Comparison of ENCODE assay signal across 8 mouse cellular contexts in the genomic region with DNA sequence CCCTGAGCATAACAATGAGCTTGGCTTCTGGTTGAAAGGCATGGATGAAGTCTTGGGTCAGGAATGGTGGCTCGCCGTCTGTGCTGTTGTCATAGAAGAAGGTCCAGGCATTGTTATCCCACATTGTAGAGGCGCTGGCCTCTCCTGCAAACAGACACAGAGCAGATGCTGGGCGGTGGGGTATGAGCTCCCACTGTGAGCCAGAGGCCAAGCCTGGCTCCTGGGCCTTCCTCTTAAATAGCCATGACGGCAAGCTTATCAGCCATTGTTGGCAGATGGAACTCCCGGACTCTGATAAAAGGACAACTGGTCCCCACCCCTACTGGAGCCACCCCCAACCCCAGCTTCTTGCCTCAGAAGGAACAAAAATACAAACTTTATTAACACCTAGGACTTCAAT. TPM values are rescaled to one million over a fixed set of nuclear protein-coding genes. Genes with fewer than 3 reads are reported as not detected.
DNase-seq lines count a peak whose midpoint lies in the region; ATAC-seq and TF ChIP-seq lines count a peak whose summit lies in the region.

No protein-coding gene starts in this region.

- TF ChIP-seq POLR2A in limb, embryonic 14.5 days (IDR thresholded peaks at IDR 0.05; ENCODE audit: borderline replicate concordance, extremely low read depth, insufficient read depth, insufficient read length) = no peak

- H3K4me2 ChIP-seq in limb, embryonic 14.5 days (replicated peaks; ENCODE audit: low read depth, low read length, severe bottlenecking) = no peak overlapping the region
- no peak overlapping the region for H3K4me2 ChIP-seq in forebrain, embryonic 14.5 days (ENCODE audit: low read length)
- H3K4me2 ChIP-seq in lung, postnatal 0 days (replicated peaks; ENCODE audit: low read depth, low read length) = no peak overlapping the region
- H3K4me2 ChIP-seq in stomach, embryonic 15.5 days = no peak overlapping the region

- H3K4me3 ChIP-seq in limb, embryonic 14.5 days (replicated peaks; ENCODE audit: low read length) = no peak overlapping the region
- H3K4me3 ChIP-seq in limb, embryonic 10.5 days = no peak overlapping the region
- H3K4me3 ChIP-seq in forebrain, embryonic 14.5 days (ENCODE audit: low read depth, low read length) = no peak overlapping the region
- no peak overlapping the region for H3K4me3 ChIP-seq in lung, postnatal 0 days (ENCODE audit: low read depth, low read length)
- no peak overlapping the region for H3K4me3 ChIP-seq in stomach, embryonic 15.5 days (replicated peaks)

- H3K27me3 ChIP-seq in limb, embryonic 14.5 days (ENCODE audit: control insufficient read depth, insufficient read depth, low read length) = no peaks in the 10 kb centered on the region
- no peaks in the 10 kb centered on the region for H3K27me3 ChIP-seq in limb, embryonic 10.5 days (ENCODE audit: low read depth, poor library complexity, severe bottlenecking)
- H3K27me3 ChIP-seq in forebrain, embryonic 14.5 days (replicated peaks; ENCODE audit: control insufficient read depth, insufficient read depth, low read length) = no peaks in the 10 kb centered on the region
- no peaks in the 10 kb centered on the region for H3K27me3 ChIP-seq in lung, postnatal 0 days (replicated peaks; ENCODE audit: insufficient read depth, low read length)
- H3K27me3 ChIP-seq in stomach, embryonic 15.5 days (replicated peaks) = no peaks in the 10 kb centered on the region

- peak; percentile 64; the same call in 1 of the 2 replicates for ATAC-seq in limb, embryonic 14.5 days (ENCODE audit: low FRiP score, low read depth)
- no peak for ATAC-seq in forebrain, embryonic 14.5 days
- ATAC-seq in lung, postnatal 0 days = peak; percentile 32
- no peak for ATAC-seq in stomach, embryonic 15.5 days (ENCODE audit: insufficient read depth, low FRiP score, low read depth)

- WGBS in limb, embryonic 14.5 days = 75% methylated on average over 6 of the region's 6 CpGs
- 64% methylated on average over 6 of the region's 6 CpGs for WGBS in limb, embryonic 10.5 days
- WGBS in forebrain, embryonic 14.5 days = 30% methylated on average over 6 of the region's 6 CpGs
- 42% methylated on average over 6 of the region's 6 CpGs for WGBS in lung, postnatal 0 days
- 60% methylated on average over 6 of the region's 6 CpGs for WGBS in stomach, embryonic 15.5 days

- H3K9me3 ChIP-seq in limb, embryonic 14.5 days (ENCODE audit: control insufficient read depth, low read length) = no peaks in the 10 kb centered on the region
- no peaks in the 10 kb centered on the region for H3K9me3 ChIP-seq in limb, embryonic 10.5 days (replicated peaks)
- H3K9me3 ChIP-seq in forebrain, embryonic 14.5 days (replicated peaks; ENCODE audit: control insufficient read depth, low read length) = no peaks in the 10 kb centered on the region
- no peaks in the 10 kb centered on the region for H3K9me3 ChIP-seq in lung, postnatal 0 days (ENCODE audit: low read length)
- H3K9me3 ChIP-seq in stomach, embryonic 15.5 days = no peaks in the 10 kb centered on the region

- no peak overlapping the region for H3K27ac ChIP-seq in limb, embryonic 14.5 days (replicated peaks; ENCODE audit: low read depth, low read length)
- H3K27ac ChIP-seq in limb, embryonic 10.5 days = no peak overlapping the region
- H3K27ac ChIP-seq in forebrain, embryonic 14.5 days (ENCODE audit: low read depth, low read length) = 0 out of 2 replicates have a peak overlapping the region, but pooled peaks have one; percentile 27
- peak overlapping the region; percentile 43 for H3K27ac ChIP-seq in lung, postnatal 0 days (ENCODE audit: low read length)
- H3K27ac ChIP-seq in stomach, embryonic 15.5 days = peak overlapping the region; percentile 51; the same call in 1 of the 2 replicates

- H3K36me3 ChIP-seq in limb, embryonic 14.5 days (ENCODE audit: control insufficient read depth, insufficient read depth, low read length) = peaks cover 30% of the 10 kb centered on the region
- peaks cover 12% of the 10 kb centered on the region for H3K36me3 ChIP-seq in limb, embryonic 10.5 days
- H3K36me3 ChIP-seq in forebrain, embryonic 14.5 days (ENCODE audit: control insufficient read depth, insufficient read depth, low read length) = peaks cover 8% of the 10 kb centered on the region; the same call in 1 of the 2 replicates
- H3K36me3 ChIP-seq in lung, postnatal 0 days (ENCODE audit: insufficient read depth, low read length) = no peaks in the 10 kb centered on the region; the same call in 1 of the 2 replicates
- peaks cover 14% of the 10 kb centered on the region for H3K36me3 ChIP-seq in stomach, embryonic 15.5 days

- H3K9ac ChIP-seq in limb, embryonic 14.5 days (ENCODE audit: low read depth, low read length, severe bottlenecking) = no peak overlapping the region
- H3K9ac ChIP-seq in forebrain, embryonic 14.5 days (ENCODE audit: low read length) = no peak overlapping the region
- H3K9ac ChIP-seq in lung, postnatal 0 days (replicated peaks; ENCODE audit: low read depth) = no peak overlapping the region
- no peak overlapping the region for H3K9ac ChIP-seq in stomach, embryonic 15.5 days

- no peak; the same call in 1 of the 2 replicates for TF ChIP-seq EP300 in lung, postnatal 0 days (IDR thresholded peaks at IDR 0.05)

- no peaks in the 10 kb centered on the region for H3K4me1 ChIP-seq in limb, embryonic 14.5 days (ENCODE audit: control insufficient read depth, insufficient read depth, low read length)
- peaks cover 14% of the 10 kb centered on the region for H3K4me1 ChIP-seq in limb, embryonic 10.5 days
- peaks cover 12% of the 10 kb centered on the region for H3K4me1 ChIP-seq in forebrain, embryonic 14.5 days (ENCODE audit: control insufficient read depth, insufficient read depth, low read length)
- H3K4me1 ChIP-seq in lung, postnatal 0 days (ENCODE audit: insufficient read depth, low read depth, low read length) = no peaks in the 10 kb centered on the region
- peaks cover 11% of the 10 kb centered on the region; the same call in 1 of the 2 replicates for H3K4me1 ChIP-seq in stomach, embryonic 15.5 days

- no peak for TF ChIP-seq CTCF in lung, postnatal 0 days (IDR thresholded peaks at IDR 0.05)

- no peak for DNase-seq in limb, embryonic 14.5 days (ENCODE audit: low spot score)
- DNase-seq in limb, embryonic 10.5 days (ENCODE audit: low spot score) = no peak
- DNase-seq in forebrain, embryonic 14.5 days (ENCODE audit: low spot score) = no peak
- no peak for DNase-seq in lung, postnatal 0 days (ENCODE audit: low spot score)
- DNase-seq in thymus, postnatal 4 days = no peak
- no peak for DNase-seq in spleen, postnatal 4 days (ENCODE audit: low spot score in 2 of 2)
- no peak for DNase-seq in yolk sac, embryonic 10.5 days (ENCODE audit: low spot score)

RNA-seq across cellular contexts. Expression of a gene that starts 54.3 kb away (rescaled TPM):
- polyA plus RNA-seq in limb, embryonic 14.5 days (2012; rRNA removed) = 16.1 and 19.1 TPM in 2 replicates
- 16.4 and 21.7 TPM in 2 replicates for polyA plus RNA-seq in limb, embryonic 14.5 days (2014; fragmentation: Nextera tagmentation; extraction: Ambion mirVana)
- 9.2 and 9.6 TPM in 2 replicates for polyA plus RNA-seq in limb, embryonic 10.5 days (2016; fragmentation: Nextera tagmentation; extraction: Ambion mirVana)
- 8.4 and 10.8 TPM in 2 replicates for polyA plus RNA-seq in forebrain, embryonic 14.5 days (2014; fragmentation: Nextera tagmentation; extraction: Ambion mirVana)
- 13.1 and 14.1 TPM in 2 replicates for polyA plus RNA-seq in lung, postnatal 0 days (2015; fragmentation: Nextera tagmentation; extraction: Ambion mirVana)
- polyA plus RNA-seq in stomach, embryonic 15.5 days (2015; fragmentation: Nextera tagmentation; extraction: Ambion mirVana) = 26.1 and 27.5 TPM in 2 replicates

Comparison
In these comparisons a context has a peak if more than half of its experiments do, and no peak if none do; other contexts are left out.
1. ATAC-seq: peak in limb, embryonic 14.5 days (single experiment) and lung, postnatal 0 days (single experiment); none in forebrain, embryonic 14.5 days (single experiment) and stomach, embryonic 15.5 days (single experiment).
2. H3K27ac ChIP-seq: peak in forebrain, embryonic 14.5 days (single experiment), lung, postnatal 0 days (single experiment) and stomach, embryonic 15.5 days (single experiment); none in limb, embryonic 14.5 days (single experiment) and limb, embryonic 10.5 days (single experiment).